Mouse (Mus musculus) kidney, adult 18-20 months (tissue): Measurements from ENCODE around the gene Sf3b5.
"Not testable (repeated sequence)": the region's sequence is repeated elsewhere in the genome, so short reads cannot be mapped to it uniquely, and the experiment has no call there.

ENCODE experiments used
- DNase-seq: peaks from one replicate; pipeline ENCODE4 v3.0.0; 2021

Gene Sf3b5

GRCm38 (mm10) chr10:13007876-13008736 is 3.0 kb downstream of the Sf3b5 start:
- DNase-seq = peak; percentile 92

GRCm38 (mm10) chr10:13008737-13009121 is 3.6 kb downstream of the Sf3b5 start:
- DNase-seq = no peak

GRCm38 (mm10) chr10:13014026-13014425 is 8.9 kb downstream of the Sf3b5 start:
- no peak for DNase-seq

GRCm38 (mm10) chr10:13016573-13016972 is 11.4 kb downstream of the Sf3b5 start:
- DNase-seq = peak; percentile 11

GRCm38 (mm10) chr10:13018510-13018909 is 13.4 kb downstream of the Sf3b5 start:
- DNase-seq = peak; percentile 11

GRCm38 (mm10) chr10:13019026-13019425 is 13.9 kb downstream of the Sf3b5 start:
- DNase-seq = no peak

- DNase-seq = no peak
Observed at GRCm38 (mm10) chr10:13022103-13022502, 17.0 kb downstream of the Sf3b5 start.

- not testable (repeated sequence) for DNase-seq
Observed at GRCm38 (mm10) chr10:13023985-13024384, 18.8 kb downstream of the Sf3b5 start.

- DNase-seq = no peak
Observed at GRCm38 (mm10) chr10:13027702-13028101, 22.6 kb downstream of the Sf3b5 start.

GRCm38 (mm10) chr10:13028215-13028614 is 23.1 kb downstream of the Sf3b5 start:
- no peak for DNase-seq

- no peak for DNase-seq
Observed at GRCm38 (mm10) chr10:13029416-13029815, 24.3 kb downstream of the Sf3b5 start.

GRCm38 (mm10) chr10:13035270-13035669 is 30.1 kb downstream of the Sf3b5 start:
- no peak for DNase-seq

GRCm38 (mm10) chr10:13039637-13040174 is 34.6 kb downstream of the Sf3b5 start:
- DNase-seq = no peak

GRCm38 (mm10) chr10:13044659-13045058 is 39.5 kb downstream of the Sf3b5 start:
- no peak for DNase-seq

- DNase-seq = no peak
Observed at GRCm38 (mm10) chr10:13047816-13048215, 42.7 kb downstream of the Sf3b5 start.

GRCm38 (mm10) chr10:13056863-13057381 is 51.8 kb downstream of the Sf3b5 start:
- DNase-seq = no peak
